Mouse (Mus musculus): ENCODE data around the gene Nrd1. TPM values are rescaled to one million over a fixed set of nuclear protein-coding genes. Genes with fewer than 3 reads are reported as not detected.

Gene Nrd1
- polyA plus RNA-seq, 1 experiment from 2014 or later = 57.2 TPM

- no peaks in the 10 kb centered on the region for H3K27me3 ChIP-seq (ENCODE audit: control insufficient read depth, insufficient read depth, low read length)
- no peak for ATAC-seq (ENCODE audit: low FRiP score, low TSS enrichment)
- H3K4me1 ChIP-seq (ENCODE audit: control insufficient read depth, insufficient read depth, low read length) = no peaks in the 10 kb centered on the region
- H3K27ac ChIP-seq (ENCODE audit: low read depth, low read length) = no peak overlapping the region
- no peaks in the 10 kb centered on the region for H3K9me3 ChIP-seq (ENCODE audit: control insufficient read depth, low read length)
- WGBS = 93% methylated on average over 4 of the region's 4 CpGs
- peaks cover 22% of the 10 kb centered on the region for H3K36me3 ChIP-seq (ENCODE audit: control insufficient read depth, insufficient read depth, low read length)
- H3K4me2 ChIP-seq (replicated peaks; ENCODE audit: low read depth, low read length) = no peak overlapping the region
- H3K4me3 ChIP-seq (ENCODE audit: low read length) = no peak overlapping the region
- no peak overlapping the region for H3K9ac ChIP-seq (ENCODE audit: low read depth, low read length)
Measured at GRCm38 (mm10) chr4:109014091-109014490, 13.6 kb downstream of the Nrd1 start.

GRCm38 (mm10) chr4:109017441-109017840 is 17.0 kb downstream of the Nrd1 start:
- no peak overlapping the region for H3K4me2 ChIP-seq (replicated peaks; ENCODE audit: low read depth, low read length)
- no peak overlapping the region for H3K27ac ChIP-seq (ENCODE audit: low read depth, low read length)
- H3K27me3 ChIP-seq (ENCODE audit: control insufficient read depth, insufficient read depth, low read length) = no peaks in the 10 kb centered on the region
- peaks cover 30% of the 10 kb centered on the region for H3K36me3 ChIP-seq (ENCODE audit: control insufficient read depth, insufficient read depth, low read length)
- no peak overlapping the region for H3K4me3 ChIP-seq (ENCODE audit: low read length)
- 78% methylated on average over 7 of the region's 7 CpGs for WGBS
- no peaks in the 10 kb centered on the region for H3K9me3 ChIP-seq (ENCODE audit: control insufficient read depth, low read length)
- no peak for ATAC-seq (ENCODE audit: low FRiP score, low TSS enrichment)
- H3K4me1 ChIP-seq (ENCODE audit: control insufficient read depth, insufficient read depth, low read length) = no peaks in the 10 kb centered on the region
- no peak overlapping the region for H3K9ac ChIP-seq (ENCODE audit: low read depth, low read length)

- H3K4me1 ChIP-seq (ENCODE audit: control insufficient read depth, insufficient read depth, low read length) = no peaks in the 10 kb centered on the region
- no peak for ATAC-seq (ENCODE audit: low FRiP score, low TSS enrichment)
- 84% methylated on average over 4 of the region's 4 CpGs for WGBS
- no peak overlapping the region for H3K4me2 ChIP-seq (replicated peaks; ENCODE audit: low read depth, low read length)
- no peak overlapping the region for H3K9ac ChIP-seq (ENCODE audit: low read depth, low read length)
- no peak overlapping the region for H3K27ac ChIP-seq (ENCODE audit: low read depth, low read length)
- no peak overlapping the region for H3K4me3 ChIP-seq (ENCODE audit: low read length)
- H3K27me3 ChIP-seq (ENCODE audit: control insufficient read depth, insufficient read depth, low read length) = no peaks in the 10 kb centered on the region
- no peaks in the 10 kb centered on the region for H3K9me3 ChIP-seq (ENCODE audit: control insufficient read depth, low read length)
- H3K36me3 ChIP-seq (ENCODE audit: control insufficient read depth, insufficient read depth, low read length) = peaks cover 28% of the 10 kb centered on the region
Measured at GRCm38 (mm10) chr4:109019301-109019700, 18.8 kb downstream of the Nrd1 start.

- no peaks in the 10 kb centered on the region for H3K9me3 ChIP-seq (ENCODE audit: control insufficient read depth, low read length)
- peaks cover 29% of the 10 kb centered on the region; the same call in 1 of the 2 replicates for H3K36me3 ChIP-seq (ENCODE audit: control insufficient read depth, insufficient read depth, low read length)
- 74% methylated on average over 1 of the region's 1 CpGs for WGBS
Measured at GRCm38 (mm10) chr4:109021976-109022375, 21.5 kb downstream of the Nrd1 start.

GRCm38 (mm10) chr4:109025061-109025460 is 24.6 kb downstream of the Nrd1 start:
- no peak for ATAC-seq (ENCODE audit: low FRiP score, low TSS enrichment)
- no peaks in the 10 kb centered on the region for H3K9me3 ChIP-seq (ENCODE audit: control insufficient read depth, low read length)
- no peak overlapping the region for H3K4me3 ChIP-seq (ENCODE audit: low read length)
- 75% methylated on average over 3 of the region's 3 CpGs for WGBS
- H3K9ac ChIP-seq (ENCODE audit: low read depth, low read length) = no peak overlapping the region
- H3K27ac ChIP-seq (ENCODE audit: low read depth, low read length) = no peak overlapping the region
- H3K4me2 ChIP-seq (replicated peaks; ENCODE audit: low read depth, low read length) = no peak overlapping the region
- no peaks in the 10 kb centered on the region for H3K27me3 ChIP-seq (ENCODE audit: control insufficient read depth, insufficient read depth, low read length)
- no peaks in the 10 kb centered on the region for H3K4me1 ChIP-seq (ENCODE audit: control insufficient read depth, insufficient read depth, low read length)
- peaks cover 29% of the 10 kb centered on the region; the same call in 1 of the 2 replicates for H3K36me3 ChIP-seq (ENCODE audit: control insufficient read depth, insufficient read depth, low read length)

More at GRCm38 (mm10) chr4:109021976-109022375, 21.5 kb downstream of the Nrd1 start:
- Histone ChIP-seq H3K27me3 (ENCODE audit: control insufficient read depth, insufficient read depth, low read length) (no peaks in the 10 kb centered on the region), H3K4me2 (replicated peaks; ENCODE audit: low read depth, low read length) (no peak overlapping the region), H3K9ac (ENCODE audit: low read depth, low read length) (no peak overlapping the region), H3K4me3 (ENCODE audit: low read length) (no peak overlapping the region), H3K4me1 (ENCODE audit: control insufficient read depth, insufficient read depth, low read length) (no peaks in the 10 kb centered on the region), H3K27ac (ENCODE audit: low read depth, low read length) (no peak overlapping the region)
- no peak for ATAC-seq (ENCODE audit: low FRiP score, low TSS enrichment)

- H3K27ac ChIP-seq (ENCODE audit: low read depth, low read length) = no peak overlapping the region
- no peaks in the 10 kb centered on the region for H3K27me3 ChIP-seq (ENCODE audit: control insufficient read depth, insufficient read depth, low read length)
- H3K4me2 ChIP-seq (replicated peaks; ENCODE audit: low read depth, low read length) = no peak overlapping the region
- H3K36me3 ChIP-seq (ENCODE audit: control insufficient read depth, insufficient read depth, low read length) = peaks cover 35% of the 10 kb centered on the region
- H3K9me3 ChIP-seq (ENCODE audit: control insufficient read depth, low read length) = no peaks in the 10 kb centered on the region
- no peak overlapping the region for H3K9ac ChIP-seq (ENCODE audit: low read depth, low read length)
- WGBS = 87% methylated on average over 3 of the region's 3 CpGs
- H3K4me1 ChIP-seq (ENCODE audit: control insufficient read depth, insufficient read depth, low read length) = no peaks in the 10 kb centered on the region
- no peak for ATAC-seq (ENCODE audit: low FRiP score, low TSS enrichment)
- H3K4me3 ChIP-seq (ENCODE audit: low read length) = no peak overlapping the region
Measured at GRCm38 (mm10) chr4:109026543-109026942, 26.1 kb downstream of the Nrd1 start.

GRCm38 (mm10) chr4:109029857-109030256 is 29.4 kb downstream of the Nrd1 start:
- WGBS = 98% methylated on average over 2 of the region's 2 CpGs
- no peak for ATAC-seq (ENCODE audit: low FRiP score, low TSS enrichment)
- Histone ChIP-seq H3K4me3 (ENCODE audit: low read length) (no peak overlapping the region), H3K36me3 (ENCODE audit: control insufficient read depth, insufficient read depth, low read length) (peaks cover 54% of the 10 kb centered on the region), H3K4me2 (replicated peaks; ENCODE audit: low read depth, low read length) (no peak overlapping the region), H3K27me3 (ENCODE audit: control insufficient read depth, insufficient read depth, low read length) (no peaks in the 10 kb centered on the region), H3K27ac (ENCODE audit: low read depth, low read length) (no peak overlapping the region), H3K9ac (ENCODE audit: low read depth, low read length) (no peak overlapping the region), H3K4me1 (ENCODE audit: control insufficient read depth, insufficient read depth, low read length) (no peaks in the 10 kb centered on the region), H3K9me3 (ENCODE audit: control insufficient read depth, low read length) (no peaks in the 10 kb centered on the region)

GRCm38 (mm10) chr4:109030266-109030665 is 29.8 kb downstream of the Nrd1 start:
- ATAC-seq (ENCODE audit: low FRiP score, low TSS enrichment) = no peak
- WGBS = 99% methylated on average over 2 of the region's 2 CpGs
- no peaks in the 10 kb centered on the region for H3K4me1 ChIP-seq (ENCODE audit: control insufficient read depth, insufficient read depth, low read length)
- no peak overlapping the region for H3K27ac ChIP-seq (ENCODE audit: low read depth, low read length)
- no peaks in the 10 kb centered on the region for H3K27me3 ChIP-seq (ENCODE audit: control insufficient read depth, insufficient read depth, low read length)
- no peak overlapping the region for H3K4me3 ChIP-seq (ENCODE audit: low read length)
- H3K4me2 ChIP-seq (replicated peaks; ENCODE audit: low read depth, low read length) = no peak overlapping the region
- peaks cover 51% of the 10 kb centered on the region for H3K36me3 ChIP-seq (ENCODE audit: control insufficient read depth, insufficient read depth, low read length)
- H3K9me3 ChIP-seq (ENCODE audit: control insufficient read depth, low read length) = no peaks in the 10 kb centered on the region
- H3K9ac ChIP-seq (ENCODE audit: low read depth, low read length) = no peak overlapping the region

GRCm38 (mm10) chr4:109036327-109036726 is 35.9 kb downstream of the Nrd1 start:
- H3K4me3 ChIP-seq (ENCODE audit: low read length) = no peak overlapping the region
- H3K4me1 ChIP-seq (ENCODE audit: control insufficient read depth, insufficient read depth, low read length) = no peaks in the 10 kb centered on the region
- H3K9me3 ChIP-seq (ENCODE audit: control insufficient read depth, low read length) = no peaks in the 10 kb centered on the region
- H3K9ac ChIP-seq (ENCODE audit: low read depth, low read length) = no peak overlapping the region
- H3K4me2 ChIP-seq (replicated peaks; ENCODE audit: low read depth, low read length) = no peak overlapping the region
- H3K27me3 ChIP-seq (ENCODE audit: control insufficient read depth, insufficient read depth, low read length) = no peaks in the 10 kb centered on the region
- peaks cover 62% of the 10 kb centered on the region for H3K36me3 ChIP-seq (ENCODE audit: control insufficient read depth, insufficient read depth, low read length)
- no peak overlapping the region for H3K27ac ChIP-seq (ENCODE audit: low read depth, low read length)
- ATAC-seq (ENCODE audit: low FRiP score, low TSS enrichment) = no peak
